Mouse (Mus musculus): ENCODE measurements at regions not wholly inside any gene's neighbourhood (a gene's known extent, or its start where the extent isn't known, plus 50 kb on each side); places are given as distances from the start of the nearest gene placed in this dataset.

GRCm38 (mm10) chr7:136327281-136327680 lies 567.1 kb upstream of the Mgmt start:
- ATAC-seq (replicated peaks; ENCODE audit: poor library complexity, severe bottlenecking) = no peak

GRCm38 (mm10) chr7:136330431-136330830 lies 564.0 kb upstream of the Mgmt start:
- ATAC-seq (replicated peaks; ENCODE audit: poor library complexity, severe bottlenecking) = no peak

DNA sequence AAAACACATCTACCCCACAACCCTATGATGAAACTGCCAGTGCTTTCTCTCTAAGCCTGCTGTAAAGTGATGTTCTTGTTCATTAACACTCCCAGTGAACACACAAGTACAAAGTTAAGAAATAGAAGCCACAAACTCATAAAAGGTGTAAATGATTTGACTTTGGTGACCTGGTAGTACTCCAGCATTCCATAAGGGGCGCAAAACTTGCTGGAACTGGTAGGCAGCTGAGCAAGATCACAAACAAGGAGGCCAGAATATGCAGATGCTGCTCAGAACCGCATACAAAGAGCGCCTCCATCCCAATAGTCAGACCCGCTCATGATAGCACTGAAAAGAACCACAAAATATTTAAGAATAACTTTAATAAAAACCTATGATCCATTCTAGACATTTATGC lies 561.6 kb upstream of the Mgmt start:
- no peak for ATAC-seq (replicated peaks; ENCODE audit: poor library complexity, severe bottlenecking)

GRCm38 (mm10) chr7:136341599-136342210 lies 552.7 kb upstream of the Mgmt start:
- no peak for ATAC-seq (replicated peaks; ENCODE audit: poor library complexity, severe bottlenecking)

DNA sequence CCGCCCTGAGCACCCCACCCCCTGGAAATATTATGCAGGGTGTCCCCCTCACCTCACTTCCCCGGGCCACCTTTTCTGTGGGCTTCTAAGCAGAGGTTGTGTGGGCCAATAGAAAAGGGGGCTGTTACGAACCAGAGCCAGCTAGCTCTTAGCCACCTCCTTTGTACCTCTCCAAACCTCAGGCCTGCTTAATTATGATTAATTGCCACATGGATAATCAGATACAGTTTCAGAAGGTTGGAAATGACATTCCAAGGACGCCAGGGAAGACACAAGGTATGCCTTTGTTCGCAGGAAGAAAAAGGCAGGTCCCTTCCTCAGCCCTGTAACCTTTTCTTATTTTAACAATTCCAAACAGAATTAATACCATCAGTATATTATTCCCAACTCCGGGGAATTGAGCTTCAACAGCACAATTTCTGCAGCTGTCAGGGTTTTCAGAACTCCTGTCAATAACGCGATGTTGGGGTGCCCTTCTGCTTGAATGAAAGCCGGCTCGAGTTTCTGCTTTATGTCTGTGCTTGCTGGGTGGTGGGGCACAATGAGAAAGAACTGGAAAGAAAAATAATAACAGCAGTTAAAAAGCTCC lies 552.1 kb upstream of the Mgmt start:
- no peak for ATAC-seq (replicated peaks; ENCODE audit: poor library complexity, severe bottlenecking)

DNA sequence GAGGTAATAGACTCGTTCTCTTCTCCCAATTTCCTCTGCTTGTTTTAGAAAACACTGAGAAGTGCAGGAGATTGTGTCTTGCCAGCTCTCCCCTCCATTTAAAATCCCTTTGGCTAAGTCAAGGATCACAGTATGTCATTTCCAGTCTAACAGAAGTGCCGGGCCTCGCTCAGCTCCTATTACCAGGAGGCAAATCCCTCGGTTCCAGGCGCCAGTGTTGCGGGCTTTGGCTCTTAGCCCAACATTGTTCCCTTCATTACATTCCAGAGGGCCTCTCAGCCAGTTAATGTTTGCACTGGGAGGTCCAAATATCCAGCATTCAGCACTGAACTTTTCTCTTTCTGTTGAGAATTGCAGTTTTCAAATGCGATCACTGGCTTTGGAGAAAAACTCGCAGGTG lies 551.6 kb upstream of the Mgmt start:
- ATAC-seq (replicated peaks; ENCODE audit: poor library complexity, severe bottlenecking) = no peak

GRCm38 (mm10) chr7:136343494-136343893 lies 550.9 kb upstream of the Mgmt start:
- ATAC-seq (replicated peaks; ENCODE audit: poor library complexity, severe bottlenecking) = no peak

GRCm38 (mm10) chr7:136345051-136345450 lies 549.4 kb upstream of the Mgmt start:
- no peak for ATAC-seq (replicated peaks; ENCODE audit: poor library complexity, severe bottlenecking)

DNA sequence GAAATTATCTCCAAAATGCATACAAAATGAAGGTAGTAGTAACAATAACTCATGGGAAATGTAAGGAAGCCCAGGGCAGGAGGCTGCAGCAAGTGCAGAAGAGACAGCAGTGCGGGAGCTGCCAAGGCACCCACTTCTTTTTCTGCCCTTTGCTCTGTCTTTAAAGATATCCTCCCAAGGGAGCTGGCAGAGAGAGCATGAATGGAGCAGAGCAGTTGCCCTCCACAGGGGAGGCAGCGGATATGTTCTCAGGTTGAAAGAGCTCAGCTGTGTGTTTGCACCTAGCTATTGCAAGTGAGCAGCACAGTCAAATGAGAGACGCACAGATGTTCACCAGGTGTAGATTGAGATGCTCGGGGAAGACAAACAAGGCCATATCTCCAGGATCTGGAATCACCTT lies 547.9 kb upstream of the Mgmt start:
- no peak for ATAC-seq (replicated peaks; ENCODE audit: poor library complexity, severe bottlenecking)

DNA sequence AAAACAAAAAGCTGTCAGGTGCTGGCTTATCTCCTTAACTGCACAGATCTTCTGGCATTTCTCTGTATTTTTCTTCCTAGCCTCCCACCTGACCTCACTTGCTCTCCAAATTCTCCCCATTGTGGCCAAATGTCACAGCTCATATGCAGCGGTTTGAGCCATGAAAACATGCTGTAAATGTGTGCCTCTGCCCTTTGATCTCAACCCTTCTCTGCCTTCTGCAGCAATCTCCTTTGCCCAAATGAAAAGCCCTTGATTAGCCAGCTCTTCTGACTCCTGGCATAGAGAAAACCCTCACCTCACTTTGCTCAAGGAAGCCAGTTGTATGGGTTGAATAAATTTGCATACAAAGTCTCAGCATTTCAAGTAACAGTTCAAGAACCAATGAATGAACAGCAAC lies 546.1 kb upstream of the Mgmt start:
- ATAC-seq (replicated peaks; ENCODE audit: poor library complexity, severe bottlenecking) = no peak

DNA sequence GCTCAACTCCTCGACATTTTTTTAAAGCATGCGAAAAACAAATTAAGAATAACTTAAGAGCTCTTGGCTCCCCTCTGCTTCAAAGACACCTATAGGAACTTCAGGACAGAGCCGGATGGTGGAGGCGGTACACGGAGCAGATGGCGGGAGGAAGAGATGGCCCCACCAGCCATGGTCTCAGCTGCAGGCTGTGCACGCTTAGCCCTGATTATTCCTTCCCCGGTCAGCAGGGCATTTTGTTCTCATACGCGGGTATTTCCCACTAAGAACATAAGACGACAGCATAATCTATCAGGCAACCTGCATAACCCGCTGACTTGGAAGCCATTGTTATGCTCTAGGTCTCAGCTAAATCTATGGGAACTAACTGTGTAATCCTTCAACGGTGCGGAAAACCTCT lies 544.8 kb upstream of the Mgmt start:
- ATAC-seq (replicated peaks; ENCODE audit: poor library complexity, severe bottlenecking) = no peak

DNA sequence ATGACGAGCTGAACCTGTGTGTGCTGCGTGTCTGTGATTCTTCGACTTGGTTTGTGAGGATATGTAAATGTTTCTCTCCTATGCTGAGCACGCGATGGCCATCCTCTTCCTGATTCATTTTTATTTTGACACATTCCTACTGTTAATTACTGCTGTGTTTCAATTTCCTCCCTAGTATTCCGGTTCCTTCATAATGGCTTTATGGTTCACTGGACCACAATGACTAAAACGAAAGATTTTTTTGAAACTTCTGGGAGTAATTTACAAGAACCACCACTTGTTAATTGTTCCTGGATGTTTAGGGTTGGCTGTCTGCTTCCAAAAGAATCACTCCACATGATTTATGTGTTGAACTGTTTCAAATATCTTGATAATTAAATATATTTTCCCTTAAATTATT lies 537.4 kb upstream of the Mgmt start:
- no peak for ATAC-seq (replicated peaks; ENCODE audit: poor library complexity, severe bottlenecking)

DNA sequence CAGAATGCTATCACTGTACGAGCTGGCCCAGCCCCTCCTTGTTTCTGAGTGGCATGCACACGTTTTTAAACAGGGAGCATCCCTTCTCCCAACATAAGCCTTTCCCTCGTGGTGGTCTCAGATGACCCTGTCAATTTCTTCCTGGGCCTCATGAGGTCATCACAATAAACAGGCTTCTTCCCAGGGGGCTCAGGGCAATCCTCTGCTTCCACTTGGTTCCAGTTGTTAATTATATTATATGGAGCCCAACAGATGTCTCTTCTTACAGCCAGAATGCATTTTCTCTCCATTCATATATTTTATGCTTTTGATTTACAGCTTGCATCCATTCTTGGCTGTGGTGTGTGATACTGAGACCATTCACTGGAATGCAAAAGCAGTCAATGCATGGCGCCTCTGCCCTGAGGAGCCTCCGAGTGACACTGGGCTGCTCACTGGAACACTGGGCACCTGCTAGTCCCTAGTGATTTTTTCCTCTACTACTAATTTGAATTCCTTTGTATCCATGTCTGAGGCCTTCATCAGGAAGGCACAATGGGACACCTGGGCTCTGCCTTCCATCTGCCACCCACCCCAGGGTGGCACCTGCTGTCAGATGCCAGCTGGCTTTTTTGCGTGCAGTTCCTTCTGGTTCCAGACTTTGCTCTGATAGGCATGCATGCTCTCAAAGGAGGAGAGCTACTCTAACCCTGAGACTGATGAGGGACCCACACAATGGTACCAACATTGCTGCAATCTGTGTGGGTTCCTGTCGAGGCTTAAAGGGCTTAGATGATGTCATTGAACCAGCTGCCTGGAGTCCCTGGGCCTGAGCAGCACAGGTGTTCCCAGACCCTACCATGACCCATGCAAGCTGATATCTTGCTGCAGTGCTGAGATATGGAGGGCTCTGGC lies 528.8 kb upstream of the Mgmt start:
- no peak for ATAC-seq (replicated peaks; ENCODE audit: poor library complexity, severe bottlenecking)

DNA sequence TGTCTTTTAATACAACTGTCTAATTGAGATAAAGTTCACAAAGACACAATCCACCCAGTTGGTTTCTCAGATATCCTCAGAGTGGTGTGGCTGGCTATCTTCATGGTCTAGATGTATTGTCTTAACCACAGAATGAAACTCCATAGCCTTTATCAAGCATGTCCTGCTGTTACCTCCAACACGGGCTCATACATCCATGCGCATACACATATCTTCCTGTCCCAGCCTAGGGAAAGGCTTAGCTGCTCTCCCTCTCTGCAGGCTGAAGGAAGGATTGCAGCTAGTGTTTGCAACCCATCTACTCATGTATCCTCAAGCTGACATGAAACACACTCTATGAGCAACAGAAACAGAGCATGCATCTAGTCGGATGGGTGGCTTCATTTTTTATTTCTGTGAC lies 517.2 kb upstream of the Mgmt start:
- no peak for ATAC-seq (replicated peaks; ENCODE audit: poor library complexity, severe bottlenecking)

DNA sequence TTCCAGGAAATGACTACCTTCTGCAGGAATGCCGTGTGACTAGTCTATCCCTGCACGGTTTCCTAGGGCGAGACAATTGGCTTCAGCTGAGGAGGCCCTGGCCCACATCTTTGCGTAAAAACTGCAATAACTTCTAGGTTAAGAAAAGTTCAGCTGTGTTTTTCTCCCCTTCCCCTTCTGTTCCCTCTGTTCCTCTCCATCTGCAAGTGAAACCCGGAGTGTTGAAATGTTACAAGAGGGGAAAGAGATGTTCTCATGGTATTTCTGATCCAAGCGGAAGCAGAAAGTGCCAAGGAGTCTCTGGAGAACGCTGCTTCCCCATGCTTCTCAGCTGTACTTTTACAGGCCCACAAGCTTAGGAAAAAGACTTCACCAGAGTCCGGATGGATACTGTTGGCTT lies 516.7 kb upstream of the Mgmt start:
- ATAC-seq (replicated peaks; ENCODE audit: poor library complexity, severe bottlenecking) = no peak

GRCm38 (mm10) chr7:136378321-136378720 lies 516.1 kb upstream of the Mgmt start:
- no peak for ATAC-seq (replicated peaks; ENCODE audit: poor library complexity, severe bottlenecking)

DNA sequence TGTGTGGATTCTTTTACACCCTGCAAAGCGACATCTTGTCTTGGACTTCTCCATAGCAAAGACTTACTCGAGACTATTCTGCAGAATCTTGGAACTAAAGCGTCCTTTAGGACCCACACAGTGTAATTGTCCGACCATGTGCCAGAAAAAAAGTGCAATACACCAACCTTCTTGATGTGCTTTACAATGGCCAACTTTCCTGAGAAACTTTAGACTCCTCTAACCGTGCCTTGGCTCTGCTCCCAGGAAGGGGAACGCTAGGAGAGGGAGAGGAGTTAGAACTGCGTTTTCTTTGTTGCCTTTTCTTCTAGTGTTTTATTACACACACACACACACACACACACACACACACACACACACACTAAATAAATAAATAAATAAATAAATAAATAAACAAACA lies 515.1 kb upstream of the Mgmt start:
- ATAC-seq (replicated peaks; ENCODE audit: poor library complexity, severe bottlenecking) = no peak

DNA sequence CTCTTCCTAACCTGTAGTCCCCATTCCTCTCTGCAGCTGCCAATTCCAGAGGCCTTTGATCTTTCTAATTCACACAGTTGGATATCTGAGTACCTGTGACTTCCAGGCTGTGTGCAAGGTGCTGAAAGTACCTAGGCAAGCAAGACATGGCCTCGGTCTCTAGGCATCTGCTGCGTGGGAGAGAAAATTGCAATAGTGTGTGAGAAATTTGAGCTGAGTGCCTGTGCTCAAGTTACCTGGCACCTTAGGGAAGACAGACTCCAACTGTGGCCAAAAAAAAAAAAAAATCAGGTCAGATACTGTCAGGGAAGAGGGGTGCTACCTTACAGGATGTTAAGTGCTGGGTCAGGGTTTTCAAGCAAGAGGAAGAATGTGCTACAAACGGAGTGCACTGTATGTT lies 514.7 kb upstream of the Mgmt start:
- no peak for ATAC-seq (replicated peaks; ENCODE audit: poor library complexity, severe bottlenecking)

GRCm38 (mm10) chr7:136383296-136383695 lies 511.1 kb upstream of the Mgmt start:
- no peak for ATAC-seq (replicated peaks; ENCODE audit: poor library complexity, severe bottlenecking)

DNA sequence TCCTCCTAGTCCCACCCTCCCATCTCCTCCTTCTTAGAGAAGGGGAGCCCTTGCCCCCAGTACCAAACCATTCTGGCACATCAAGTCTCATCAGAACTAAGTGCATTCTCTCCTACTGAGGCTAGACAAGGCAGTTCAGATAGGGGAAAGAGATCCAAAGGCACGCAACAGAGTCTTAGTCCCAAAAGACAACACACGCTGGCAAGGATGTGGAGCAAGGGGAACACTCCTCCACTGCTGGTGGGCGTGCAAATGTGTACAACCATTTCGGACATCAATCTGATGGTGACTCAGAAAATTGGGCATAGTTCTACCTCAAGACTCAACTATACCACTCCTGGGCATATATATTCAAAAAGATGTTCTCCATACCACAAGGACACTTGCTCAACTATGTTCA lies 506.7 kb upstream of the Mgmt start:
- no peak for ATAC-seq (replicated peaks; ENCODE audit: poor library complexity, severe bottlenecking)

GRCm38 (mm10) chr7:136390066-136390465 lies 504.3 kb upstream of the Mgmt start:
- no peak for ATAC-seq (replicated peaks; ENCODE audit: poor library complexity, severe bottlenecking)

DNA sequence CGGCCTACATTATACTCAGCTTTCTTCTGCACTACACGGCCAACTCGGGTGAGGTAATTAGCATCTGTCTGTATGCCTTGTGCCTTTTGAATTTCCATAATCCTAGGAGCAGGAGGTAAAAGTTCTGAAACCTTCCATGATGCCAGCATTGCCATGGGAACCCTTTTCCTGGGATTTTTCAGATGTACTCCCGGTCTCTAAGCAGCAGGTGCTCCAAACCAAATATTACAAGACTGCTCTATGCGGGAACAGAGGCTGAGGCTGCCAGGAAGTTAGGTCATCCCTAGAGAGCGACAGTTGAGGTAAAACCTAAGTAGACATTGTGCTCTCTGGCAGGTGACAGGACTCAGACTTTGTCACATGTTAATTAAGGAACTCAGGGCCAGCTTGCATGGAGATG lies 501.0 kb upstream of the Mgmt start:
- ATAC-seq (replicated peaks; ENCODE audit: poor library complexity, severe bottlenecking) = no peak

Data from granulocyte monocyte progenitor cell, adult 5-6 weeks (primary cell).